Mouse (Mus musculus) heart, embryonic 10.5 days (tissue): ENCODE measurements at regions not wholly inside any gene's neighbourhood (a gene's known extent, or its start where the extent isn't known, plus 50 kb on each side); places are given as distances from the start of the nearest gene placed in this dataset.

ENCODE experiments used
- DNase-seq: peaks from one replicate; pipeline ENCODE4 v3.0.0-alpha.2; 2017; ENCODE audit warnings: low spot score
- H3K27ac ChIP-seq: fragments of 300-500 bp; sonication (generic); 2 replicates; pipeline ENCODE4 v1.5.1; 2016; ENCODE audit warnings: mild to moderate bottlenecking
- H3K27me3 ChIP-seq: fragments of 300-500 bp; sonication (generic); 2 replicates; pipeline ENCODE4 v1.6.1; 2016; ENCODE audit warnings: mild to moderate bottlenecking; ENCODE audit not compliant: poor library complexity, insufficient read depth, severe bottlenecking
- H3K36me3 ChIP-seq: fragments of 300-500 bp; sonication (generic); 2 replicates; pipeline ENCODE4 v1.6.1; 2016; ENCODE audit warnings: mild to moderate bottlenecking, moderate library complexity
- H3K4me1 ChIP-seq: fragments of 300-500 bp; sonication (generic); 2 replicates; pipeline ENCODE4 v1.6.1; 2016; ENCODE audit warnings: mild to moderate bottlenecking
- H3K4me3 ChIP-seq: fragments of 300-500 bp; sonication (generic); 2 replicates; pipeline ENCODE4 v1.5.1; 2016; ENCODE audit warnings: mild to moderate bottlenecking, moderate library complexity
- H3K9me3 ChIP-seq: fragments of 300-500 bp; sonication (generic); 2 replicates; pipeline ENCODE4 v1.6.1; 2016; ENCODE audit warnings: mild to moderate bottlenecking, moderate library complexity
- WGBS: fragments of 180-500 bp; shearing (Covaris S2); methylation state at CpG from one replicate; pipeline ENCODE4 v1.1.7; 2016; 5-methylcytosine and 5-hydroxymethylcytosine counted together

- Histone ChIP-seq H3K27me3 (no peaks in the 10 kb centered on the region), H3K4me3 (no peak overlapping the region), H3K27ac (no peak overlapping the region), H3K4me1 (no peaks in the 10 kb centered on the region), H3K36me3 (no peaks in the 10 kb centered on the region), H3K9me3 (no peaks in the 10 kb centered on the region)
- no peak for DNase-seq
- WGBS: 80% methylated on average over 2 of the region's 2 CpGs
These were observed 742.4 kb upstream of the Tenm2 start for GRCm38 (mm10) chr11:37978131-37978530.

- WGBS: 80% methylated on average over 5 of the region's 5 CpGs
- no peaks in the 10 kb centered on the region for H3K36me3 ChIP-seq
- DNase-seq: no peak
These were observed 700.8 kb upstream of the Tenm2 start for GRCm38 (mm10) chr11:37936439-37937134.

GRCm38 (mm10) chr11:37913161-37913560 lies 677.4 kb upstream of the Tenm2 start:
- 64% methylated on average over 2 of the region's 2 CpGs for WGBS
- Histone ChIP-seq H3K27me3 (no peaks in the 10 kb centered on the region), H3K36me3 (no peaks in the 10 kb centered on the region), H3K27ac (no peak overlapping the region), H3K4me3 (no peak overlapping the region), H3K4me1 (no peaks in the 10 kb centered on the region), H3K9me3 (no peaks in the 10 kb centered on the region)
- DNase-seq: no peak

More at GRCm38 (mm10) chr11:37936439-37937134, 700.8 kb upstream of the Tenm2 start:
- Histone ChIP-seq H3K4me1 (no peaks in the 10 kb centered on the region), H3K27me3 (no peaks in the 10 kb centered on the region), H3K9me3 (no peaks in the 10 kb centered on the region), H3K27ac (no peak overlapping the region), H3K4me3 (no peak overlapping the region)

GRCm38 (mm10) chr11:37904991-37905390 lies 669.2 kb upstream of the Tenm2 start:
- Histone ChIP-seq H3K36me3 (no peaks in the 10 kb centered on the region), H3K4me3 (no peak overlapping the region), H3K27me3 (no peaks in the 10 kb centered on the region), H3K27ac (no peak overlapping the region), H3K4me1 (no peaks in the 10 kb centered on the region), H3K9me3 (no peaks in the 10 kb centered on the region)
- WGBS: 81% methylated on average over 2 of the region's 2 CpGs
- DNase-seq: no peak

- no peak for DNase-seq
- no peaks in the 10 kb centered on the region for H3K27me3 ChIP-seq
- H3K9me3 ChIP-seq: no peaks in the 10 kb centered on the region
- H3K4me3 ChIP-seq: no peak overlapping the region
- no peak overlapping the region for H3K27ac ChIP-seq
- no peaks in the 10 kb centered on the region for H3K36me3 ChIP-seq
- H3K4me1 ChIP-seq: no peaks in the 10 kb centered on the region
These were observed 661.9 kb upstream of the Tenm2 start for GRCm38 (mm10) chr11:37897713-37898112.

- WGBS: 66% methylated on average over 4 of the region's 4 CpGs
- no peak for DNase-seq
- Histone ChIP-seq H3K4me3 (no peak overlapping the region), H3K27ac (no peak overlapping the region), H3K27me3 (no peaks in the 10 kb centered on the region), H3K36me3 (no peaks in the 10 kb centered on the region), H3K9me3 (no peaks in the 10 kb centered on the region), H3K4me1 (no peaks in the 10 kb centered on the region)
These were observed 647.0 kb upstream of the Tenm2 start for GRCm38 (mm10) chr11:37882717-37883116.

- H3K4me3 ChIP-seq: no peak overlapping the region
- no peak for DNase-seq
- H3K9me3 ChIP-seq: no peaks in the 10 kb centered on the region
- H3K27ac ChIP-seq: no peak overlapping the region
- H3K27me3 ChIP-seq: no peaks in the 10 kb centered on the region
- H3K36me3 ChIP-seq: no peaks in the 10 kb centered on the region
- WGBS: 69% methylated on average over 5 of the region's 5 CpGs
- no peaks in the 10 kb centered on the region for H3K4me1 ChIP-seq
These were observed 601.5 kb upstream of the Tenm2 start for GRCm38 (mm10) chr11:37837301-37837700.

- Histone ChIP-seq H3K4me1 (no peaks in the 10 kb centered on the region), H3K4me3 (no peak overlapping the region), H3K9me3 (no peaks in the 10 kb centered on the region), H3K27ac (no peak overlapping the region), H3K36me3 (no peaks in the 10 kb centered on the region), H3K27me3 (no peaks in the 10 kb centered on the region)
- DNase-seq: no peak
- WGBS: 65% methylated on average over 3 of the region's 3 CpGs
These were observed 595.2 kb upstream of the Tenm2 start for GRCm38 (mm10) chr11:37830975-37831374.

GRCm38 (mm10) chr11:37806761-37807160 lies 571.0 kb upstream of the Tenm2 start:
- no peaks in the 10 kb centered on the region for H3K27me3 ChIP-seq
- no peaks in the 10 kb centered on the region for H3K9me3 ChIP-seq
- H3K36me3 ChIP-seq: no peaks in the 10 kb centered on the region
- no peak overlapping the region for H3K4me3 ChIP-seq
- 84% methylated on average over 5 of the region's 5 CpGs for WGBS
- no peaks in the 10 kb centered on the region for H3K4me1 ChIP-seq
- H3K27ac ChIP-seq: no peak overlapping the region
- DNase-seq: no peak

- no peaks in the 10 kb centered on the region for H3K9me3 ChIP-seq
- no peak overlapping the region for H3K4me3 ChIP-seq
- no peak overlapping the region for H3K27ac ChIP-seq
- DNase-seq: no peak
- no peaks in the 10 kb centered on the region for H3K36me3 ChIP-seq
- no peaks in the 10 kb centered on the region for H3K27me3 ChIP-seq
- no peaks in the 10 kb centered on the region for H3K4me1 ChIP-seq
- 71% methylated on average over 6 of the region's 6 CpGs for WGBS
These were observed 563.1 kb upstream of the Tenm2 start for GRCm38 (mm10) chr11:37798783-37799318.

GRCm38 (mm10) chr11:37772481-37773089 lies 536.8 kb upstream of the Tenm2 start:
- H3K4me1 ChIP-seq: no peaks in the 10 kb centered on the region
- no peaks in the 10 kb centered on the region for H3K36me3 ChIP-seq
- H3K4me3 ChIP-seq: no peak overlapping the region
- no peak overlapping the region for H3K27ac ChIP-seq
- H3K27me3 ChIP-seq: no peaks in the 10 kb centered on the region
- no peaks in the 10 kb centered on the region for H3K9me3 ChIP-seq
- DNase-seq: no peak
- WGBS: 73% methylated on average over 2 of the region's 2 CpGs

- no peak for DNase-seq
- no peak overlapping the region for H3K4me3 ChIP-seq
- no peaks in the 10 kb centered on the region for H3K4me1 ChIP-seq
- no peak overlapping the region for H3K27ac ChIP-seq
- no peaks in the 10 kb centered on the region for H3K36me3 ChIP-seq
- 80% methylated on average over 3 of the region's 3 CpGs for WGBS
- H3K9me3 ChIP-seq: no peaks in the 10 kb centered on the region
- no peaks in the 10 kb centered on the region for H3K27me3 ChIP-seq
These were observed 535.1 kb upstream of the Tenm2 start for GRCm38 (mm10) chr11:37770881-37771280.

GRCm38 (mm10) chr11:37768121-37768520 lies 532.4 kb upstream of the Tenm2 start:
- Histone ChIP-seq H3K36me3 (no peaks in the 10 kb centered on the region), H3K4me3 (no peak overlapping the region), H3K27me3 (no peaks in the 10 kb centered on the region), H3K27ac (no peak overlapping the region), H3K4me1 (no peaks in the 10 kb centered on the region), H3K9me3 (no peaks in the 10 kb centered on the region)
- 69% methylated on average over 3 of the region's 3 CpGs for WGBS
- no peak for DNase-seq
